Mouse (Mus musculus) kidney, postnatal 25 days (tissue): ENCODE measurements around the gene Ehd4.
A peak's percentile ranks its signal among the peaks of the same experiment; 100 is the strongest.

Experiments
- DNase-seq, 2 experiments: peaks; one replicate each; pipeline ENCODE4 v3.0.0; 2021; ENCODE audit warnings: mixed read lengths in 2 of 2

Gene Ehd4

GRCm38 (mm10) chr2:120106397-120106973, 47.9 kb downstream of the Ehd4 start:
- DNase-seq = no peak

GRCm38 (mm10) chr2:120105861-120106260, 48.5 kb downstream of the Ehd4 start:
- no peak for DNase-seq

GRCm38 (mm10) chr2:120102881-120103280, 51.5 kb downstream of the Ehd4 start:
- peak; percentile 71 to 89 for DNase-seq

GRCm38 (mm10) chr2:120102450-120102849, 52.0 kb downstream of the Ehd4 start:
- DNase-seq = no peak

- DNase-seq = no peak
Observed at GRCm38 (mm10) chr2:120101961-120102360, 52.4 kb downstream of the Ehd4 start.

GRCm38 (mm10) chr2:120099886-120100285, 54.5 kb downstream of the Ehd4 start:
- peak in 1 of 2 experiments; percentile 51 for DNase-seq

GRCm38 (mm10) chr2:120099263-120099662, 55.1 kb downstream of the Ehd4 start:
- no peak for DNase-seq

GRCm38 (mm10) chr2:120098781-120099202, 55.6 kb downstream of the Ehd4 start:
- DNase-seq = no peak

GRCm38 (mm10) chr2:120097868-120098267, 56.5 kb downstream of the Ehd4 start:
- peak; percentile 40 to 56 for DNase-seq

GRCm38 (mm10) chr2:120096711-120097110, 57.7 kb downstream of the Ehd4 start:
- peak in 1 of 2 experiments; percentile 7 for DNase-seq

GRCm38 (mm10) chr2:120096191-120096590, 58.2 kb downstream of the Ehd4 start:
- peak in 1 of 2 experiments; percentile 35 for DNase-seq

GRCm38 (mm10) chr2:120095171-120095570, 59.2 kb downstream of the Ehd4 start:
- no peak for DNase-seq

- peak; percentile 46 to 61 for DNase-seq
Observed at GRCm38 (mm10) chr2:120093671-120094430, 60.6 kb downstream of the Ehd4 start.

GRCm38 (mm10) chr2:120090979-120091378, 63.4 kb downstream of the Ehd4 start:
- DNase-seq = no peak

GRCm38 (mm10) chr2:120087897-120088296, 66.5 kb downstream of the Ehd4 start:
- DNase-seq = no peak

- DNase-seq = no peak
Observed at GRCm38 (mm10) chr2:120087391-120087790, 67.0 kb downstream of the Ehd4 start.

- DNase-seq = no peak
Observed at GRCm38 (mm10) chr2:120086038-120086437, 68.4 kb downstream of the Ehd4 start.

- DNase-seq = peak; percentile 54 to 61
Observed at GRCm38 (mm10) chr2:120084593-120085361, 69.6 kb downstream of the Ehd4 start.

GRCm38 (mm10) chr2:120082416-120082815, 72.0 kb downstream of the Ehd4 start:
- DNase-seq = no peak

GRCm38 (mm10) chr2:120076076-120076705, 78.2 kb downstream of the Ehd4 start:
- DNase-seq = peak; percentile 73 to 80

GRCm38 (mm10) chr2:120074096-120074495, 80.3 kb downstream of the Ehd4 start:
- no peak for DNase-seq

- no peak for DNase-seq
Observed at GRCm38 (mm10) chr2:120069466-120069990, 84.9 kb downstream of the Ehd4 start.
